Comparison of ENCODE assay signal across 8 mouse cellular contexts in genomic region chr16:4885760-4886689, GRCm38 (mm10). TPM values are rescaled to one million over a fixed set of nuclear protein-coding genes. Genes with fewer than 3 reads are reported as not detected.
DNase-seq lines count a peak whose midpoint lies in the region; ATAC-seq and TF ChIP-seq lines count a peak whose summit lies in the region.

Gene Mgrn1, plus strand, starts transcription at chr16:4886249.

- no peaks in the 10 kb centered on the region for H3K27me3 ChIP-seq in embryonic facial prominence, embryonic 15.5 days
- no peaks in the 10 kb centered on the region for H3K27me3 ChIP-seq in limb, embryonic 15.5 days
- H3K27me3 ChIP-seq in midbrain, postnatal 0 days (ENCODE audit: insufficient read depth, low read length), result no peaks in the 10 kb centered on the region

- peak within 1 kb of the TSS; percentile 75 for H3K4me2 ChIP-seq in embryonic facial prominence, embryonic 15.5 days (replicated peaks)
- peak within 1 kb of the TSS; percentile 69 for H3K4me2 ChIP-seq in limb, embryonic 15.5 days
- H3K4me2 ChIP-seq in midbrain, postnatal 0 days (ENCODE audit: low read depth, low read length, poor library complexity, severe bottlenecking), result peak within 1 kb of the TSS; percentile 64

- peak within 1 kb of the TSS; percentile 98 for H3K4me3 ChIP-seq in bone marrow macrophage, adult 2 months (ENCODE audit: insufficient read depth, low read length)
- H3K4me3 ChIP-seq in embryonic facial prominence, embryonic 15.5 days (replicated peaks), result peak within 1 kb of the TSS; percentile 88
- peak within 1 kb of the TSS; percentile 88 for H3K4me3 ChIP-seq in limb, embryonic 15.5 days
- peak within 1 kb of the TSS; percentile 80 for H3K4me3 ChIP-seq in midbrain, postnatal 0 days (ENCODE audit: low read depth, low read length)

- H3K9me3 ChIP-seq in embryonic facial prominence, embryonic 15.5 days (replicated peaks), result no peaks in the 10 kb centered on the region
- H3K9me3 ChIP-seq in limb, embryonic 15.5 days, result no peaks in the 10 kb centered on the region
- H3K9me3 ChIP-seq in midbrain, postnatal 0 days (ENCODE audit: low read length), result no peaks in the 10 kb centered on the region

- TF ChIP-seq POLR2A in bone marrow macrophage, adult 2 months (IDR thresholded peaks at IDR 0.05; ENCODE audit: borderline replicate concordance, low read depth, low read length), result no peak

- peak within 1 kb of the TSS; percentile 96 for H3K27ac ChIP-seq in bone marrow macrophage, adult 2 months (ENCODE audit: insufficient read depth, low read depth, low read length)
- H3K27ac ChIP-seq in embryonic facial prominence, embryonic 15.5 days (replicated peaks), result peak within 1 kb of the TSS; percentile 90
- peak within 1 kb of the TSS; percentile 89 for H3K27ac ChIP-seq in limb, embryonic 15.5 days
- H3K27ac ChIP-seq in midbrain, postnatal 0 days (ENCODE audit: low read depth, low read length), result peak within 1 kb of the TSS; percentile 92

- peaks cover 2% of the 10 kb centered on the region; the same call in 1 of the 2 replicates for H3K36me3 ChIP-seq in embryonic facial prominence, embryonic 15.5 days
- H3K36me3 ChIP-seq in limb, embryonic 15.5 days, result no peaks in the 10 kb centered on the region
- H3K36me3 ChIP-seq in midbrain, postnatal 0 days (ENCODE audit: insufficient read depth, low read length), result no peaks in the 10 kb centered on the region

- peak within 1 kb of the TSS; percentile 93 for H3K9ac ChIP-seq in embryonic facial prominence, embryonic 15.5 days
- peak within 1 kb of the TSS; percentile 95 for H3K9ac ChIP-seq in limb, embryonic 15.5 days
- peak within 1 kb of the TSS; percentile 91 for H3K9ac ChIP-seq in midbrain, postnatal 0 days (replicated peaks; ENCODE audit: low read length, poor library complexity, severe bottlenecking)

- no peak for TF ChIP-seq CTCF in bone marrow macrophage, adult 2 months (IDR thresholded peaks at IDR 0.05; ENCODE audit: low read depth, low read length)
- TF ChIP-seq CTCF in midbrain, postnatal 0 days (IDR thresholded peaks at IDR 0.05), result no peak

- H3K4me1 ChIP-seq in bone marrow macrophage, adult 2 months (ENCODE audit: control insufficient read depth, insufficient read depth, low read length), result peaks cover 26% of the 10 kb centered on the region
- peaks cover 35% of the 10 kb centered on the region for H3K4me1 ChIP-seq in embryonic facial prominence, embryonic 15.5 days
- peaks cover 43% of the 10 kb centered on the region for H3K4me1 ChIP-seq in limb, embryonic 15.5 days
- peaks cover 19% of the 10 kb centered on the region; the same call in 1 of the 2 replicates for H3K4me1 ChIP-seq in midbrain, postnatal 0 days (ENCODE audit: insufficient read depth, low read length)

- ATAC-seq in embryonic facial prominence, embryonic 15.5 days (ENCODE audit: insufficient number of reproducible peaks, low FRiP score, low TSS enrichment, low read depth), result peak; percentile 88
- peak; percentile 82 for ATAC-seq in limb, embryonic 15.5 days (ENCODE audit: insufficient number of reproducible peaks, low FRiP score, low TSS enrichment, low read depth)
- ATAC-seq in midbrain, postnatal 0 days (ENCODE audit: low FRiP score), result peak; percentile 88

- WGBS in embryonic facial prominence, embryonic 15.5 days, result 0% methylated on average over 64 of the region's 74 CpGs
- under 1% methylated on average over 72 of the region's 74 CpGs for WGBS in limb, embryonic 15.5 days
- under 1% methylated on average over 56 of the region's 74 CpGs for WGBS in midbrain, postnatal 0 days

- DNase-seq in CD4-positive helper T cell, adult 2 months (ENCODE audit: low read depth, low spot score), result peak; percentile 89
- peak; percentile 80 for DNase-seq in heart, adult 8-10 months (ENCODE audit: low spot score)
- DNase-seq in kidney, adult 8-10 months, result peak; percentile 88 to 89
- DNase-seq in midbrain, postnatal 0 days (ENCODE audit: low spot score), result peak; percentile 96
- peak; percentile 64 to 70 for DNase-seq in spleen, postnatal 14 days (ENCODE audit: low spot score in 2 of 2)

RNA-seq across cellular contexts. Expression of gene Mgrn1, which starts in this region (rescaled TPM):
- polyA plus RNA-seq in bone marrow macrophage, adult 2 months (2012; ENCODE audit: insufficient read depth, insufficient read length, missing spikeins), result 66.4 and 75.4 TPM in 2 replicates
- 84.1 and 87.0 TPM in 2 replicates for polyA plus RNA-seq in embryonic facial prominence, embryonic 15.5 days (2015; fragmentation: Nextera tagmentation; extraction: Ambion mirVana)
- total RNA-seq in heart, adult 8-10 months (2022), result 100 to 1,000 TPM; 166 to 200 (median 185) TPM
- 85.9 and 89.9 TPM in 2 replicates for polyA plus RNA-seq in limb, embryonic 15.5 days (2015; fragmentation: Nextera tagmentation; extraction: Ambion mirVana)
- 199 and 221 TPM in 2 replicates for total RNA-seq in midbrain, postnatal 0 days (2014; rRNA removed)
- polyA plus RNA-seq in midbrain, postnatal 0 days (2015; fragmentation: Nextera tagmentation; extraction: Ambion mirVana), result 117 and 127 TPM in 2 replicates

Comparison
In these comparisons a context has a peak if more than half of its experiments do, and no peak if none do; other contexts are left out.
1. Peak in every context shown above with its lines: DNase-seq, ATAC-seq, H3K4me3 ChIP-seq and H3K27ac ChIP-seq.